Mouse (Mus musculus): ENCODE data around the gene Grid1.

DNA sequence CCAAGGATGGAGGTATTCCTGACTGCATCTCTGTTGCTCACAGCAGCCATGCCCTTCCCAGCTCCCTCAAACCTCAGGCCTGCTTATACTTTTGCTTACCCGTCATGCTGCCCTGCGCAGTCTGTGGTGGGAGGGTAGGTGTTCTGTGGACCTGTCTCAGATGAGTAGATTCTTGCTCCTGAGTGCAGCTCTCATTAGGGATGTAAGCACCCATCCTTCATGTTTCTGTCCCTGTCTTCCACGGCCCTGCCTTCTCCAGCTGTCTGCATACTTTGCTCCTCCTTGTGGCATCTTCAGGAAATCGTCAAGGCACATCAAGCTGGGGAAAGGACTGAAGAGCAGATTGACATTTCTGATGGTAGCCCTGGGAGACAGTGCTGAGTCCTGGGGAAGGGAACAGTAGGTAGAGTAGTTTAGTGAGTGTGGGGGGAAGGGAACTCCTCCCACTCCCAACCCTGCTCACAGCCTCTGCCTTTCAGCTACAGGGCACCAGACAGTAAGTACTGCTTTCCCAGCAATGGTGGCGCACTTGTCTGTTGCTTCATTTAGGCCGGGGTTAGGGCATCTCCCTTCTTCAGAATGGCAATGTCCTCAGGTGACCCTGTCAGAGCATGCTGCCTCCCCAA is 273.8 kb downstream of the Grid1 start:
- TF ChIP-seq CTCF (IDR thresholded peaks at IDR 0.05) (no peak), EP300 (IDR thresholded peaks at IDR 0.05) (no peak)

All from lung, postnatal 0 days (tissue).